Mouse (Mus musculus) spleen, postnatal 4 days (tissue): ENCODE data around the gene Olfr943.

Source experiments
- DNase-seq, 2 experiments: peaks; one replicate each; pipeline ENCODE4 v3.0.0; 2022; ENCODE audit warnings: low spot score in 2 of 2

Gene Olfr943

DNA sequence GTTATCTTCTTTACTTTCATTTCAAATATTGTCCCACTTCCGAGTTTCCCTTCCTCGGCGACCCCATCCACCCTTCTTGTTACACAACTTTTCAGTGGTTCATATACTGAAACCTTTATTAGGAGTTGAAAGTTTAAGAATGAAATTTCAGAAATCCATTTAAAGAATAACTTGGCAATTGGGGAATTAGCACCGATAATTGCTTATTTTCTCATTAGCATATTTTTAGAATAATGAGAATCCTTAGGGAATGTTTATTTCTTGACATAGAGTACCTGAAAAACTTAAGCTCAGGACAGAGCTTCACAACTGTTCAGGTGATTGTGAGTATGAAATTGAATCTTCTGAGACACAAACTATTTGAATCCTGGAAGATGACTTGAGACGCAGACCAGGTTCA lies at the start of gene Olfr943:
Gene Olfr943, plus strand, starts transcription at position 301 of the 400 bp plus-strand sequence.
- no peak for DNase-seq

DNA sequence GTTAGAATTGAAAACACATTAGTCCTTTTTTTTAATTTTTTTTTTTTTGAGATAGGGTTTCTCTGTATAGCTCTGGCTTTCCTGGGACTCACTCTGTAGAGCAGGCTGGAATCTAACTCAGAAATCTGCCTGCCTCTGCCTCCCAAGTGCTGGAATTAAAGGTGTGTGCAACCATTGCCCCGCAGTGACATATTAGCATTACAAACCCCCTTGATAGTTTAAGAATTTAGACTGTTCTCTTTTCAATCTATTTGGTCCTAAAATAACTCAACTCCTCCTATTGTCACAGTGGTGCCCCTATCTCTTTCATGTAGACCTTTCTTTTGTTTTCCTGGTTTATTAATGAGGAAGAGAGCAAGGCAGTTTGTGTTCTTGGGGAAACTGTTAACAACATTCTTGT lies 38.8 kb upstream of the Olfr943 start:
- no peak for DNase-seq

DNA sequence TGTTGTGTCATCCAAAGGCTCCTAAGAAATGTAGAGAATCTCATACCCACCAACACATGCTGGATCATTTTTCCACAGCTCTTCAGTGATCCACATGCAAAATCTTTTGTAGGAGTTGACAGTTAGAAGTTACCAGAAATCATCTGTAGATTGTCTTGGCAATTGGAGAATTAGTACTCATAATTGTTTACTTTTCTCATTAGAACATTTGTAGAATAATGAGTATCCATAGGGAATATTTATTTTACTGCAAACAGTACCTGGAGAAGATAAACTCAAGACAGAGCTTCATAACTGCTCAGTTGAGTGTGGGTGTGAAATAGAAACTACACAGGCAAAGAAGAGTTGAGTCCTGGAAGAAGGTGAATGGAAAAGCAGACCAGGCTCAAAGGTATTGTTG lies 38.3 kb upstream of the Olfr943 start, which contains the start of gene Olfr27:
Gene Olfr27, plus strand, starts transcription at position 301 of the 400 bp plus-strand sequence.
- DNase-seq, result no peak

DNA sequence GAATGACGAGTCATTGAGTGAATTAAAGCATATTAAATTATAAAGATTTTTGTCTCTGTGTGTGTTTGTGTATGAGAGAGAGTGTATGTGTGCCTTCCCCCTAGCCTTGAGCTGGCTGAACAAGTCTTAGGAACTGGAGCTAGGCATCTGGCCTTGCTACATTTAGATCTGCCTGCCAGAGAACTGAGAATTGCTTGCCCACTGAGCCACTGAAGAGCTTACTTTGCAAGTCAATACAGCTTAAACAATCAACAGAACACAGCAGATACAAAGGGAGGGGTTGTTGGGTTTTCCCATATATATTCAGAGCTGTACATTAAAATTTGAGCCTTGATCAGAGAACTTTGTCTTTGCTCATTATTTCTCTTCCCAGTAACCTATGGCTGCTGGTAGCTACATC lies 13.7 kb upstream of the Olfr943 start:
- no peak for DNase-seq

DNA sequence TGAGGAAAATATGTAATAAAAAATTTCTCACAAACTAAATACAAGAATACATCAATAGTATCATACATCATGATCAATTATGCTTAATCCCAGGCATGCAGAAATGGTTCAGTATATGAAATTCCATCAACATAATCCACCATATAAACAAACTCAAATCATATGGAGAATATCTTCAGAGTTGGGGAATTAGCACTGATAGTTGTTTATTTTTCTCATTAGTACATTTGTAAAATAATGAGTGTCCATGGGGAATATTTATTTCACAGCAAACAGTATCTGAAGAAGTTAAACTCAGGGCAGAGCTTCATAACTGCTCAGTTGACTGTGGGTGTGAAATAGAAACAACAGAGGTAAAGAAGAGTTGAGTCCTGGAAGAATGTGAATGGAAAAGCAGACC lies 35.5 kb downstream of the Olfr943 start, which contains the start of gene Olfr944:
Gene Olfr944, plus strand, starts transcription at position 301 of the 400 bp plus-strand sequence.
- DNase-seq, result no peak
